Mouse (Mus musculus): Measurements from ENCODE around the gene Krt39.

DNA sequence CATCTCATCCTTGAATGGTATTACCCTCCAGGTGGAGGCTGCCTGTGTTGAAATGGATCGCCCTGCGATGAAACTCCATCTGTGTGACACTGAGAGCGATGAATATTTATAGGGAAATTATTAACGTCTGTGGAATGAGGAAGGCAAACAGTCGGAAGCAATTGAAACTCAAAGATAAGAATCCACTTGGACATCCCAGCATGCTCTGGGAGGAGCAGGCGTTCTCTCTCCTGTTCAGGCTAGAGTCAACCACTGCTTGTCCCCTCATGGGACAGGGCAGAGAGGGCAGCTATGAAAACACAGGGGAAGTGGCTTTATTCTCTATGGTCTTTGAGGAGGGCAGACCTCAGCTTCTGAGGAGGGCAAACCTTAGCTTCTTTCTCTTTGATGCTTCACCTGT is 47.7 kb downstream of the Krt39 start:
- TF ChIP-seq EP300 (IDR thresholded peaks at IDR 0.05; ENCODE audit: low read depth) (no peak), CTCF (IDR thresholded peaks at IDR 0.05; ENCODE audit: low read depth) (no peak)

Measured in liver, embryonic 14.5 days (tissue).